Mouse (Mus musculus) cerebellum, postnatal 4 days (tissue): ENCODE measurements around the gene Syn2.
"Not testable (repeated sequence)": the region's sequence is repeated elsewhere in the genome, so short reads cannot be mapped to it uniquely, and the experiment has no call there.

Experiments used
- DNase-seq, 2 experiments: peaks; one replicate each; pipeline ENCODE4 v3.0.0; 2022; ENCODE audit warnings: low spot score in 2 of 2, mixed read lengths in 1 of 2

Syn2 gene

GRCm38 (mm10) chr6:115174845-115175244 is 40.1 kb downstream of the Syn2 start:
- DNase-seq: no peak

DNA sequence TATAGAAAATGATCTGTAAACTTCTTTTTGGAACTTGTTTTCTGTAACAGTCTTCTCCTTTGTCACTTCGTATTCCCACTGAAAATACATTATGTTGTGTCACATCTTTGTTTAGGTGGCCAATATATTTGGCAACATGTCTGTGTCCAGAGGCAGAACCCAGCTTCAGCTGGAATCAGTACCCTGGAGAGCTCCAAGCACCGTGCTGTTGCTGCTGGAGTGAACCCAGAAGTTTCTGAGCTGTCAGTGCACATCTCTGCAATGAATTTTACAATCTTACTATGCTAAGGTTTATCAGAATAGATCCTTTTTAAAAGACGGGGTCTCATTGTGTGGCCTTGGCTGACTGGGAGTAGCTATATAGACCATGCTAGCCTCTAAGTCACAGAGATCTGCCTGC is 44.1 kb downstream of the Syn2 start:
- DNase-seq: no peak

DNA sequence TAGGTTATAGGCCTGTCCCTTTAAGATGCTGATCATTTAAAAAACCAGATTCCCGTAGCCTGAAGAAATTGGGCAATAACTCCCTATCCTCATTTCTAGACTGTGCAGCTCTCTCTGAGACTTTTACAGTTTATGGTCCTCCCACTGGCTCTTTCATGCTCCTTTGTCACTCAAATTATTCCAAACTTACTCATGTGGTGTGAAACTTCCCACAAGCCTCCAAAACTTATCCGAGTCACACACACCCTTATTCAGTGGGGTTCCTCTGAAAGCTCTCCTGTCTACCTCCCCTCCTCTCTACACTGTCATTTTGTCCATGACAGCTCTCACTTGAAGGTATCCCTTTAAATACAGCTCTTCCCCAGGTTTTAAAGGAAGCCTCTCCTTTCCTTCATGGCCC is 46.4 kb downstream of the Syn2 start:
- DNase-seq: no peak

DNA sequence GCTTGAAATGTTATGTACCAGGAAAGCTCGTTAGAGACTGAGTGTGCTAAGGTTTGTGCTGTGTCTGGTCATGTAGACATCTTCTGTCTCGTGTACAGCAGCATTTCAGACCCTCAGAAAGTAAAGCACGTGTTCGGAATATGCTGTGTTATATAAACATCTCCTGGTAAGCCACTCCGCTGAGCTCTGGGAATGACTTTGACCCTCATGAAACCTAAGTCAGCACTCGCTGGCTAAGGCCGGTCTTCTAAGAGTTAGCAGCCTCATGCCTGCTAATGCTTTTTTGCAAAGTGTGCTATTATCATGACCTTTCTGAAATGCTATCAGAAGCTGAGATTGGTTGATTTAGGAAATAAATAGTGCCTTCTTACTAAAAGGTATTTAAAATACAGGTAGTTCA is 56.4 kb downstream of the Syn2 start:
- no peak for DNase-seq

DNA sequence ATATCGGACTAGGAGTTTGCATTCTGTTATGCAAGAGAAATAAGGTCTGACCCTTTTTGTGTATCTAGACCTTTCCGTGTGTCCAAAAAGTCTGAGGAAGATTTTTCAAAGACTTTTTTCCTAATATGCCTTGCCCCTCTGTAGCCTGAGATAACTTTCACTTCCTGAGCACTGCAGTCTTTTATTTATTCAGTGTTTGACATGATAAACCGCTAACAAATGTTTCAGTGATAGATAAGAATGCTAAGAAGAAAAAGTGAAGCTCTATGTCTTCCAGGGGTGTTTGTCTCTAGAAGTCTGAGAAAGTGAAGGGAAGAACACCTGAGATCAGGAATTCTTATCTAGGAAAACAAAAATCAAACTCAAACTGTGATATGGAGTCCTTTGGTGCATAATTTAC is 66.1 kb downstream of the Syn2 start:
- no peak for DNase-seq

- DNase-seq: no peak
Measured at GRCm38 (mm10) chr6:115203029-115203428, 68.3 kb downstream of the Syn2 start.

GRCm38 (mm10) chr6:115210187-115210586 is 75.5 kb downstream of the Syn2 start:
- DNase-seq: no peak

DNA sequence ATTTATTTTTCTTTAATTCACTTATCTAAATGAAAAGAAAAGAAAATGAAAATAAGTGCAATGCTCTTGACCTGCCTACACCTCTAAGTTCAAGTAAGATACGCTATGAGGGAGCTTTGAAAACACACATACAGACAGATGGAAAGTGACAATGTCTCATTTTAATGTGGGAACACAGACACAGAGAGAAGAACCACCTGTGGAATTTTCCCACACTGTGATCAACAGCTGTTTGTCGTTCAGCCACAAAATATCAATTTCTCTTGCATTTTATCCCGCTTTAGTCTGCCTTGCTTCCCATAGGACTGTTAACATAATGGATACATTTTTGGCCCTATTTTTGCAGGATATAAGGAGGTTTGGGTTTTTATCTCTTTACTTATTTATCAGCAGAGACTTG is 76.1 kb downstream of the Syn2 start:
- no peak for DNase-seq

DNA sequence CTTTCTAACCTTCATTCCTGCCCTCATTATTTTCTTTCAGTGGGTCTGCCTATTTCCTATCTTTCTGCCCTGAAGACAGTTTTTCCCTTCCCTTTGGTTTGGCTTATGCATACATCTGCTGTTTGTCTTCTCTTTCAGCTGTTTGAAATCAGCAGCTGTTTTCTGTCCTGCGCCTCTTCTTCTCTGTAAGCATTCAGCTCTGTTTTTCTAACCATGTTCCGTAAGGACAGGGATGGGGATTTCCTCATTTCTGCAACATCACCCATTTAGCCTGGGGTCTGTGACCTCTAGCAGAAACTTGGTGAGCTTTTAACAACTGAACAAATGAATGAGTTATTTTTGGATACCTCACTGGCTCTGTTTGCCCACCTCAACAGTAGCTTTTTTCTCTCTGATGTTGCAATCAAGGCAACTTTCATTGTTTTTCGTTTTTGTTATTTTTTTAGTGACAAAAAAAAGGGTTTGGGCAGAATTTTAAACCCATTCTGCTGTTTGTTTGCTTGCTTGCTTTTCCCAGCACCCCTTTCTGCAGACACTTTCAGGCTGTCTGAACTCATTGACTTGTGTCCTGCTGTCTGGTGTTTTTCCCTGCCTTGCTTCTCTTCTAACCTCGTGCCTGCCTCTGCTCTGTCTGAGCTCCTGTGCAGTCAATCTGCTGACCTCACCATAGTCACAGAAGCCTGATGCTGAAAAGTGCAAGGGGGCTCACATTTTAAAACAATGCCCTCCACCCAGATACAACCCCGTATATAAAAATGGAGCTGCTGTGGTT is 77.6 kb downstream of the Syn2 start:
- DNase-seq: no peak

- DNase-seq: no peak
Measured at GRCm38 (mm10) chr6:115213129-115213528, 78.4 kb downstream of the Syn2 start.

GRCm38 (mm10) chr6:115221215-115221641 is 86.5 kb downstream of the Syn2 start:
- DNase-seq: peak in 1 of 2 experiments; percentile 24

GRCm38 (mm10) chr6:115225519-115225918 is 90.8 kb downstream of the Syn2 start:
- peak in 1 of 2 experiments; percentile 30 for DNase-seq

GRCm38 (mm10) chr6:115227043-115227442 is 92.3 kb downstream of the Syn2 start, which contains the start of gene Gm17482:
TSS of gene Gm17482 (plus strand) at chr6:115227343.
- no peak for DNase-seq

DNA sequence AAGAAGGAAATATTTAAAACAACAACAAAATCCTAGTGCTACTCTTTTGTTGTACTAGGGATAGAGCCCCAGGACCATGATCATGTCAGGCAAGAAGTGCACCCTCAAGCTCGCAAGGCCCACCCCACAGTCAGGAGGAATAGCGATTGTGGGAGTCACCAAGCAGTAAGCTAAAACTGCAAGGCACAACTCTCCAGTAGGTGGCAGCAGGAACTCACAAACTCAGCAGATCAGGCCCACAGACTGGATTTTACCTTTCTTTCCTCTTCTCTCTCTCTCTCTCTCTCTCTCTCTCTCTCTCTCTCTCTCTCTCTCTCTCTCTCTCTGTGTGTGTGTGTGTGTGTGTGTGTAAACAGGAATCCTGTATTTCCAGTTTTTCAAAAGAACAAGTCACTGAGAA is 92.8 kb downstream of the Syn2 start:
- peak; percentile 59 to 82 for DNase-seq

GRCm38 (mm10) chr6:115230557-115230956 is 95.9 kb downstream of the Syn2 start:
- DNase-seq: no peak

DNA sequence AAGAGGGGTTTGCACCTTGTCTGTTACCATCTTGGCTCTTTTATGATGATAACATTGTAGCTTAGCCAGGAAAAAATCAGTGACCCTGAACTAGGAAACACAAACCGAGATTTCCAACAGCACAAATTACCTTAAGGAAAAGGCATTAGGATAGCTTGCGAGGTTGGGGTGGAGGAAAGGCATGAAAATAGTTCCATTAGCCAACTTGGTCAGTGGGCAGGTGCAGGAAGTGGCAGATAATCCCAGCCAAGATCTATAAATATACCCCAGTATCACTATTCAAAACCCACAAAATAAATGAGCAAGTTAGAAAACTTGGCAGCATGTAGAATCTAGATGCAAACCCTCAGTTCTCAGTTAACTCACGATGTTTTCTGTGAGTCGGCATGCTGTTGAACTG is 97.1 kb downstream of the Syn2 start:
- no peak for DNase-seq

- no peak for DNase-seq
Measured at GRCm38 (mm10) chr6:115232562-115232961, 97.9 kb downstream of the Syn2 start.

DNA sequence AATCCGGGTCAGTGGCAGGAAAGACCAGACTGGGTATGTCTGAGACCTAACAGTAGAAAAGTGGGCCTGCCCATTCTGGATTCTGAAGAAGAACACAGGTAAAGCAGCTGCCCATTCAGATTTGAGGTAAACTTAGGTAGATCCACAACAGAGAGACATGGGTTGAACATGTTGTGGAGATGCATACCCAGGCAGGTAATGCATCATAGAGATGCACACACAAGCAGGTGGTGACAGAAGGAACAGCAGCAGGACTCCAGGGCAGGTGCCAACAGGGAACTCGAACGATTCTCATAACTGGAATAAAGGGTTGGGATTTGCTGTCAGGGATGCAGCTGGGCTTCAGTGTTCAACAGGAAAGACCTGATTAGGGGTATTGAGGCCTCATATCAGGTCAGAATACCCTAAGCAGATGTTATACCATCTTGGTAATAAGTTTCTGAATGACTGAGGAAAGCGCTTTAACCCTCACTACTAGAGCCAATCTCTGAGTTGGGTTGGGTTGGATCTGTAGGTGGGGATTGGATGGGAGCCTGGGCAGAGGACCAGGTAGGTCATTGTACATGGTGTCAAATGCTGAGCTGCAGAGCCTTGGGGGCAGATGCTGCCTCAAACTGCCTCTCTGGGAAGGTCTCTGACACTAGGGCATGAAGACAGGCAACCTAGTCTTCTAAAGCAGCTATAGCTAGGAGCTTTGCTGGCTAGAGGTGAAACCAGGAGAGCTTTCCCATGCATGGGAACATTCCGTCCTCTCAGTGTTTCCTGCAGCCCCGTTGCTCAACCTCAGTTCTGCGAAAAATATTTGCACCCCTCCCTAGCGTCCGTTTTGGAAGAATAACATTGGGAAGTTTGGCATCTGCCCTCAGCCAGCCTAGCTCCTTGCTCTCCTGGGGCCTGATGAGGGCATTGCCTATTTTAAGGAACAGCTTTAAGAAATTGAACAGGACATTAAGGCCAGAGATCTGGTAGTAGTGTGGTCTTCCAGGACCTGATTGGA is 103.6 kb downstream of the Syn2 start:
- DNase-seq: no peak

GRCm38 (mm10) chr6:115239335-115239734 is 104.6 kb downstream of the Syn2 start:
- no peak for DNase-seq

DNA sequence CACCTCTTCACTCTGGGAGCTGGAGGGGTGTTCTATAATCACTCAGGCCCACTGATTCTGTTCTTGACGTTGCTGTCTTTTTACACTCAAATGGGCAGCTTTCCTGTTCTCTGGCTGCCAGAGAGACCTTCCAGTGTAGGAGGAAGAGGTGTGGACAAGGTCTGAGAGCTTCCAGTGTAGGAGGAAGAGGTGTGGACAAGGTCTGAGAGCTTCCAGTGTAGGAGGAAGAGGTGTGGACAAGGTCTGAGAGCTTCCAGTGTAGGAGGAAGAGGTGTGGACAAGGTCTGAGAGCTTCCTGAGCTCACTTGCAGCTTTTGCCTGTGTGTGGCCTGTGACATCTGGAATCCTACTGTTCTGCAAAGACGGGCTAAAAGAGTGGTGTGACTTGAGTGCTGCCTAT is 105.7 kb downstream of the Syn2 start:
- not testable (repeated sequence) for DNase-seq

DNA sequence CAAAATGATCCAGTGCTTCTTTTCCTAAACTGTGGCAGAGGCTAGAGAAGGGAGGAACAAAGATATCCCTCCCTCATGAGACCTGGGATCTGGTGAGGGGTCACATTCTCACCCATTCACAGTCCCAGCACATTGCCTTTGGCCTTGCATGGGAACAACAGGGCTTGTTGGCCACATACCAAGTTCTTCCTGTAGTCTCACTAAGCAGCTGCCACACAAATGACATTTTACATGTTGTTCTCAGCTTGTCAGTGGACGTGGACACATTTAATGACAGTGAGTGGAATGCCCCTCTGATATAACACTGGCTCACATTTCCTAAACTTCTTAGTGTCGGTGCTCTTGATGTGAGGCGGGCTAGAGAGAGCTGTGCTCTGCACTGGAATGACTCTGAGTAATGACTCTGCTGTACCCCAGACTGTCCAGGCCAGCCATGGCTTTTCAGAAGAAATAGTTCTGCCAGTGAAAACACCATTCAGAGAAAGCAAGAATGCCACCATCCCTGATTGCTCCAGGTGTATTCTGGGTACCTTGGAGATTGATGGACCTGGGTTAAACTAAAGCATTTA is 106.5 kb downstream of the Syn2 start:
- no peak for DNase-seq

- DNase-seq: no peak
Measured at GRCm38 (mm10) chr6:115241939-115242338, 107.2 kb downstream of the Syn2 start.
